Mouse (Mus musculus): ENCODE results near the gene Acat3.
"Not testable (repeated sequence)": the region's sequence is repeated elsewhere in the genome, so short reads cannot be mapped to it uniquely, and the experiment has no call there.

Acat3 gene

DNA sequence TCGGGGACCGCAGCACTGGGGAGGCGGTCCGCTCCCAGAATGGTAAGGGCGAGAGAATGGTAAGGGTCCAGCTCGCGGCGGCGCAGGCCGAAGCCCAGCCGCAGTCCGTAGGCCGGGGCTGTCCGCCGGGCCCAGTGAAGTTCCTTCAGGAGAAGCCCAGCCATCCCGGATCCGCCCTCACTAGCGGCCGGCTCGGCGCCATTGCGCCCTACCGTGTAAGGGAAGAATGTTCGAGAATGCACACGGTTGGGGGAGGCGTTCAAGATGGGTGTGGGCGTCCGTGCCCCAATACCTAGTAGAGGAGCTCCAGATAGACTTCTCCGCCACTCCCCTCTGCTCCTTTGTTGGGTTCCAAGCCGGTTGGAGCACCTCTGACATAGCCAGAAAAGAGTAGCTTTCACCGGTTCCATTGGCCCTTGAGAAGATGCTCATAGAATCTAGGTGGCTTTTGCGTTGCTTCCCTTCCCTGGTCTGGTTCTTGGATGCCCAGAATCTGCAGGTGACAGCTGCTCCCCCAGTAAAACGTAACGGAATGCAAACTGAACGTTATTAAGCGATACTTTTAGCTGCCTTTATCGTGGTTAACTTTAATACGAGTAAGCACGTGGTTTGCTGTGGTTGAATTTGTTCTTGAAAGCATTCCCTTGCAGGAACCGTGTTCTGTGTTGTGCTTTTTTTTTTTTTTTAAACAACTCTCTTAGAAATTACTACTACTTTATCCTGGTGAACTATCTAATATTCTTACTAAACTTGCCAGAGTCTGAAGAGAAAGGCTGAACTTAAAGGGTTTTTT, 23.6 kb downstream of the Acat3 start:
- peak; percentile 58 to 69 for DNase-seq (ENCODE audit: low spot score in 2 of 2)

DNA sequence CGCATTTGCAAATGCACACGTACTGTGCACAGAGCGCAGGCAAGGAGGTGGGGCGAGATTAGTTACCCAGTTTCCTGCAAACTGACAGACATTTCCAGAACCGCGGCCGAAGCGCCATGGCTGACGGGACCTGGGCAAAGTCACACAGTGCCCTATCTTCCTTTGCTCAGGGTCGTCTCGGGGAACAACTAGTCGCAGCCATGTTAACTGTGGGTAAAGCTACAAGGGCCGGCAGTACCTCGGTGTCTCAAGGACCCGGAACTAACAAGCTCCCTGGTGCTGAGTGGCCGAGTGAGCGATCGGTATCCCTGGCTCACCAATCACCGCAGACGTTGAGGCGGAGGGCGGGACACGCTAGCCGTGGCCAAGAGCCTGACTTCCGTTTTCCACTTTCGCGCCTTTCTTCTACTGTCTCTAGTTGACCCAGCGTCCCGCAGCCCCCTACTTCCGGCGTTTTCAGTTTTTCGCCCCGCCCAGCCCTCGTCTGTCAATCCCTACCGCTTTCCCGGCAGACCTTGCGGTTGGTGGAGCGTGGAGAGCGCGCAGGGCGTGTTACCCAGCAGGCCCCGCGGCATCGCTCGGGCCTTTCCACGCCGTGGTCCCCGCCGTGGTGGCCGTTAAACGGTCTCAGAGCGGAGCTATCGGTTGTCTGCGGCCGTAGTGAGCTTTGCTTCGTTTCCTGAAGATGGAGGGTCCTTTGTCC, 24.4 kb downstream of the Acat3 start, which contains the start of gene Mrpl18:
Mrpl18 (minus strand) TSS at position 465 of the 703 bp plus-strand sequence.
- DNase-seq (ENCODE audit: low spot score in 2 of 2), result peak; percentile 100

DNA sequence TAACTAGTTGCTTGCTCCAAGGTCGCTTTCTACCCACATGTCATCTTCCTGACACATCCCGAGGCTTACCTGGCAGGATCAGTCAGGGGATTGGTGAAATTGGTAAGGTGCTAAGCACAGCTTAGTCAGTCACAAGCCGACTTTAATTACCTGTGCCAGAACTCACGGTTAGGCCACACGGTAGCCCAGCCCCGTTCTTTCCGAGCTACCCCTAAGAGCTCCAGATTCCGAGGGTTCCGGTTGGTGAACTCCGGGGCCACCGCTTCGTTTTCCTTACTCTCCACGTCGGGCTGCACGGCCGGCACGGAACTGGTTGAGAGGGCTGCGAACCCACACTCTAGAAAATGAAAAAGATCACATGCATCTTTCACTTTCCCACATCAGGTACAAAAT, 24.9 kb downstream of the Acat3 start, which contains the start of gene Tcp1:
Tcp1 (plus strand) TSS at position 214 of the 393 bp plus-strand sequence.
- DNase-seq (ENCODE audit: low spot score in 2 of 2), result peak; percentile 46 to 47

DNA sequence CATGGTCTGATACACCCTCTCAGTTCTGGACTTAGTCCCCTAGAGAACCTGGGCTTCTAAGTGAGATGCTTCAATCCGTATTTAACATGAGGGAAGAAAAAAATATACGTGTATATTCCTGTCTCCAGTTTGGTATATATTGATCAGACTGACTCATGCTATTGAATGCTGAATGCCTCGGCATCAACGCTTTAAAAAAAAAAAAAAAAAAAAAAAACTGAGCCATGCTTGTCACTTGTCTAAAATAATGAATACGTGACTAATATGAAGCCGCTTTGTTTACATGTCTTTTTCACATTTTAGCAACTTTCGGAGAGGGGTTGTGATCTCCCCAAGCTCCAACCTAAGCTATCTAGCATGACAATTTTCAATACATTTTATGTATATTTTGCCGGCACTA, 30.0 kb downstream of the Acat3 start:
- DNase-seq (ENCODE audit: low spot score in 2 of 2), result no peak

DNA sequence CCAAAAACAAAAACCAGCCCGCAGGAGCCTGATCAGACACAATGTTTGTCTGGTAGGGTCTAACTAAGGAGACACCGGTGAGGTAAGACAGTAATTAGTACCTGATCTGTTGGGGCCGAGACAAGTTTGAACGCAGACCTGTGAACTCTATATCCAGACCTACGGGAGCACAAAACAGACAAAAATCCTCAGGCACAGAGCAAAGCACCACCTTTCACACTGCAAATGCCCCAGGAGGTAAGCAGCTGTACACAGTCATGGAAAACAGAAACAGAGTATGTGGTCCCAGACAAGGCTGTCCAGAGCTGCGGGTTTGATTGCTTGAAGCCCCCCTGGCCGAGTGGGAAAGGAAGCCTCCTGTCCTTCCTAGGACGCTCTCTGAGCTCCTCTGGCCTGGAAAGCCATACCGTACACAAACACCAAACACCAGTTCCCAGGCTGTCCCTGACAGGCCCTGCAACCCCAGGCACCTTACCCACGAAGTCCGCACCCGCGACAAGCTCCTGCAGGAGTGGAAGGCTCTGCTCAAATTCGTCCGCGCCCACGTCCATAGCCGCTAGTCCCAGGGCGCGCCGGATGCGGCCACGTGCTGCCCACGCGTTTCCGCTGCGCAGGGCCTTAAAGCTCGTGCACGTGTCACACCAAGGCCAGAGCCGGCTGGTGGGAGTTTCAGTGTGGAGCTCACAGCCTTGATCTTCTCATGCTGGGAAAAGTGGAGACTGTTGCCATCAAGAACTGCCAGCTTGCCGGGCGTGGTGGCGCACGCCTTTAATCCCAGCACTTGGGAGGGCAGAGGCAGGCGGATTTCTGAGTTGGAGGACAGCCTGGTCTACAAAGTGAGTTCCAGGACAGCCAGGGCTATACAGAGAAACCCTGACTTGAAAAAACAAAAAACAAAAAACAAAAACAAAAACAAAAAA, 30.8 kb downstream of the Acat3 start, which contains the start of gene Pnldc1:
Pnldc1 (minus strand) TSS at position 870 of the 920 bp plus-strand sequence.
- no peak for DNase-seq (ENCODE audit: low spot score in 2 of 2)

DNA sequence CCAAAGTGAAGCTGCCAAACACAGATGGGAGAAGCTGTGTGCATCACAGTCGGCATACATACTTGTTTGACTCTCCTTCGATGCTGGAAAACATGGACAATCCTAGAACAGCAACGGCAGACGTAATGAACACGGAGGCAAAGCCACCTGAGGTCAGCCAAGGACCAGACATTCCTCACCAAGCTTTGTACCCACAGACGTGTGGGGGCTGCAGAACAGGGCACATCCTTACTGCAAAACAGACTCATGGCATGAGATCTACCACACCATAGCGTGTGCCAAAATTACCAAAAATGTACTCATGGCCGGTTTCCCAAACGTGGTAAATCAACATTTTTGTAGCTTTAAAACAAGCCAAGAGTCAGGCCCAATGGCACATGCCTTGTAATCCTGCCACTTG, 34.0 kb downstream of the Acat3 start:
- DNase-seq (ENCODE audit: low spot score in 2 of 2), result no peak

DNA sequence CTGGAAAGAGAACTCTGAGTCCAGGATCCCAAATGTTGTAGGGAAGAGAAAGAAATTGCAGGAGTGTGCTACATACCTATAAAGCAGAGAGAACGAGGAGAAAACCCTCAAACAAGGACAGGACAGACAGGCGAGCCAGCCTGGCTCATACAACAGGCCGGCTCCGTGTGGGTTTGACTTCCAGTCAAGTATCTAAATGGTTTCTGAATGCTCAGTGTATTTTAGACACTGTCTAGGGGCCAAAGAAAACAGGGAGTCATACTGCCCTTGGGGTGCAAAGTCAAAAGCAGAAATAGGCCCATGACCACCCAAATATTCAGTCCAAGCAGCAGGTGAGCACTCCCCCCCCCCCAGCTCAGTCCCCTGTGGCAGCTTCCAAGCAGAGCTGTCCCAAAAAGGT, 34.6 kb downstream of the Acat3 start:
- no peak for DNase-seq (ENCODE audit: low spot score in 2 of 2)

DNA sequence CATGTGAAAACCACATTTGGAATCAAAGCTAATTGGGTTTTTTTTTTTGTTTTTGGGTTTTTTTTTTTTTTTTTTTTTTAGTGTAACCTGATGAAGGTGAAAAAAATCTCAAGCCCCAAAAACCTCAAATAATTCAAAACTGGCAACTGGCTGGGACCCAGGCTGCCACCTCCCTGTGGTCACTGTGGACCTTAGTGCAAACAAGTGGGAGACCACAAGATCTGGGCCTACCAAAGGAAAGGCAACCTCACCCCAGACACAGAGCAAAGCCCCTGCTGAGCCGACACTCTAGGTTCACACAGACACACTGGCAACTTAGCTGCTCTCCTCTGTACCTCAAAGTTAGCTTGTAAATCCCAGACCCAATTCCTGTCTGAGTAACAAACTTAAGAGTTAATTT, 36.1 kb downstream of the Acat3 start:
- DNase-seq (ENCODE audit: low spot score in 2 of 2), result no peak

DNA sequence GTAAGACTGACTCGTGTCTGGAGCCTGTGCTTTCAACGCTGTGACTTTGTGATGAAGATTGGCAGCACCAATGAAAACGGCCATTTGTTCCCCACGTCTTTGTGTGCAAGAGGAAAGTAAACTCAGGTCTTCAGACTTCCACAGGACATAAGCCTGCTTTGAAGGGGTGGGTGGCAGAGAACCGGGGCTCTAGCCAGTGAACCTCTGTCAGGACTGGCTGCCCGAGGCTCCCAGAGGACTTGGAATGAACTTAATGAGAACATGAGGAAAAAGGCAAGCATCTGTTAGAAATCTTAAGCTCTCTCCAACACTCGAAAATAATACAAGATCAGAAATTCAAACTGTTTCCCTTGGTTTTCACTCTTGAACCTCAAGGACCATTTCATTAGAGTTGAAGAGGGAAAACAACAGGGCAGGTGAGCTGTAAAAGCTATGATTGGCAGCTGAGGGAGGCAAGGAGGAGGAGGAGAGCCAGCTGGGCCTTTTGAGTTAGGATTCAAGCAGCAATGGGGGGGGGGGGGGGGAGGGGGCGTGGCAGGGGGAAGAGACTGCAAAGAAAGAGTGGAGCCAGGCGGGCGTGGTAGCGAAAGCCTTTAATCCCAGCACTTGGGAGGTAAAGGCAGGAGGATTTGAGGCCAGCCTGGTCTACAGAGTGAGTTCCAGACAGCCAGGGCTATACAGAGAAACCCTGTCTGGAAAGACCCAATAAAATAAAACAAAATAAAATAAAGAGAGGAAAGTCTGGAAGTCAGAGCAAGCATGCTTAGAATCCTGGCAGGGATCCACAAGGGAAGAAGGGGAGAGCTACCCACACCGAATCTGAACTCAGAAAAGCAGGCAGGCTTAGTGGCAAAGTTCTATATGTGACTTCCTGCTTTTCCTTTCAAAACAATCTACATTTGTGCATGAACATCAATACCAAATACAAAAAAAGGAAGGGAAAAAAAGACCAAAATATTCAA, 36.7 kb downstream of the Acat3 start:
- DNase-seq (ENCODE audit: low spot score in 2 of 2), result no peak

DNA sequence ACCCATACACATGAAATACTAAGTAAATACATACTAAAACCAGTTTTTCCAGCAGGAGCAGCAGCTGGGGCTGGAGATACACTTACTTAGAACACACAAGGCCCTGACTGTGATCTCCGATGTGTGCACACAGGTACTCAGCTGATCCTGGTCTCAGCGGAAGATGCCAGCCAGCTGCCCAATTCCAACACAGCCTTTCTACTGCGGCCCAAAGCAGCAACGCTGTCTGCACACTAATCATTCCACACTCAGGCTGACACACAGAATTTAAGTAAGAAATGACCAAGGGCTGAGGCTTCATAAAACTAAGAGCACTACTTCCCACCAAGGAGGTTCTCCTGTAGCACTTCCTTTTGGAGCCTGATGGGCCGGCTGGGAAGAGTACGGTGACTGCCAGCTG, 38.1 kb downstream of the Acat3 start:
- DNase-seq (ENCODE audit: low spot score in 2 of 2), result no peak

DNA sequence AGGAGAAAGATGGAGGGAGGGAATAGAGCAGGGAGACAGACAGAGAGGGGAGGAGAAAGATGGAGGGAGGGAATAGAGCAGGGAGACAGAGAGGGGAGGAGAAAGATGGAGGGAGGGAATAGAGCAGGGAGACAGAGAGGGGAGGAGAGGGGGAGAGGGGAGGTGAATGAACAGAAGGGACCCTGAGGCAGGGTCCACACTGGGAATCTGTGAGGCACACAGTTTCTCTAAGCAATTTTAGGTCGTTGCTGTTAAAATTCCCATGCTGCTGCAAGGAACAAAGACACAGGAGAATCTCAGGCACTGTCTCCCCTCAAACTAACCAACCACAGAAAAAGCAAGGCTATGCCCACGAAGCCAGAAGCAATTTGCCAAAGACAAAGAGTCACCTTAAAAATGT, 41.8 kb downstream of the Acat3 start:
- not testable (repeated sequence) for DNase-seq (ENCODE audit: low spot score in 2 of 2)

DNA sequence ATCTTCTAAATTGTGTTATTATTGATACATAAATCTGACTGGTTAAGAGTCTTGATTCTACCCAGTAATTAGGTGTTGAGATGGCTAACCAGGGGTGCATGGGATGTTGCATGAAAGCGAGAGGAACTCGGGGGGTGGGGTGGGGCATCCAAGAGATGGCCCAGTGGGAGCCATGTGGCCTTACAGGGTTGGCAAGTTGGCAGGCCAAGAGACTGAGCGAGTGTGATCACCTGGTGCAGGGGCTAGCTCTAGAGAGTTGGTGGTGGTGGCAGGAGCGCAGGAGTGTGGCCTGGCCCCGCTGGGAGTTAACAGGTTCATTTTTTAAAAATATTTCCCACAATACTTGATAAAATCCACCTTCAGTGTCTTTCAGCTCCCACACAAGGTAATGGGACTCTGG, 42.7 kb downstream of the Acat3 start:
- no peak for DNase-seq (ENCODE audit: low spot score in 2 of 2)

DNA sequence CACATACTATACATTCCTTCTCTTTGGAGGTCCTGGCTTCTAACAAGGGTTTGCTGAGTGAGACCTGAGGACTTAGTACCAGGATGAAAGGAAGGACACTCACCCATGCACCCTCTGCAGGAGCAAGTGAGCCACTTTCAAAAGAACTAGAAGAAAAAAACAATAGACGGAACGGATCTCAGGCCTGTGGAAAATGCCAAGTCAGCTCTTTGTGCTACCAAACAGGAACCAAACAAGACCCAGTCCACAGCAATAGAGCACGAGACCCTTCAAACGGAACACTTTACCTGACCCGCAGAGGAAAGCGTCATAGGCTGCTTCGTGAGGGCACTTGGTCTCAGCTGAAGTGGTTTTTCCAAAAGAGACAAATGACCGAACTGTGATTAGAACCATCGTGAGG, 48.4 kb downstream of the Acat3 start:
- DNase-seq (ENCODE audit: low spot score in 2 of 2), result no peak

DNA sequence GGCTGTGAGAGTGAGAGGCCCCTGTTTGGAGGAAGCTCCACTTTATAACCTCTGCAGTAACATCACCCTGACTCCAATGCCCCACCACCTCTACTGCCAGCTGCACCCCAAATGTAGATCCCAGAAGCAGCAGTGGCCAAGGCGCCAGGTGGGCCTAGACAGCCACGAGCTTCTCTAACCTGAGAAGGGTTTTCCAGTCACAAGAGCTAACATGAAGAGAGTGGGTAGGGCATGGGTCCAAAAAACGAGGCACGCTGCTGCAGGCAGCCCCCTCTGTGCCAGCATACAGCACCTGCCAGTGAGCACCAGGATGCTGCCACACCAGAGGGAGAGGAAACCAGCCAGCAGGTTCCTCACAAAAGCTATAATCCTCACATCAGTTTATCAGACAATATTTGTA, 49.3 kb downstream of the Acat3 start:
- no peak for DNase-seq (ENCODE audit: low spot score in 2 of 2)

DNA sequence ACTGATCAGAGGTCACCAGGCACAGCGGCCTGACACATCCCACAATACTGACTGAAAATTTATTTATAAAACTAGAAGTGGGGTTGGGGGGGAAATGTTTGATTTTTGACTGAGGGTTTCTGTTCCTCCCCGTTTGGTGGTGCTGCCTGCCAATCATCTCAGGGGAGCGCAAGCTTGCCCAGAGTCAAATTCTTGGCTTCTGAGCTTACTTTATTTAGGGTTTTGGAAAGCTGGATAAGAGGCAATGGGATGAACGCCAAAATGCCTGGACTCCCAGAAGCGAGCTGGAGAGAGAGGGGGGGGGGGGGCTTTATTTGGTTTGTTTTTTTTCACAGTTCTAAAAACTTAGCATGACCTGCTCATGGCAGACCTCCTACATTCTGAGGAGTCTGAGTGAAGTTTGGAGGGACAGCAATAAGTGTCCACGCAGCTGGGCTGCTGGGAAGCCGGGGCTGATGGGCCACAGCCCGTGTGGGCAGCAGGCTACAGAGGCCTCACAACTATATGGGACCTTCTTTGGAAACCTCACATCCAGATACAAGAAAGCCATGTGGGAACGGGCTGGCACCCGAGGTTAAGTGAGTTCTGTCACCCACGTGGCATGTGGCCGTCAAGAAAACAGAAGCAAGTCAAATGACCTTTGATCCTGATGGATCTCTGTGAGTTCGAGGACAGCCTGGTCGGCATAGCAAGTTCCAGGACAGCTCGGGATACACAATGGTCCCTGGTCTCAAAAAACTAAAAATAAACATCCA, 53.2 kb downstream of the Acat3 start:
- DNase-seq (ENCODE audit: low spot score in 2 of 2), result no peak

DNA sequence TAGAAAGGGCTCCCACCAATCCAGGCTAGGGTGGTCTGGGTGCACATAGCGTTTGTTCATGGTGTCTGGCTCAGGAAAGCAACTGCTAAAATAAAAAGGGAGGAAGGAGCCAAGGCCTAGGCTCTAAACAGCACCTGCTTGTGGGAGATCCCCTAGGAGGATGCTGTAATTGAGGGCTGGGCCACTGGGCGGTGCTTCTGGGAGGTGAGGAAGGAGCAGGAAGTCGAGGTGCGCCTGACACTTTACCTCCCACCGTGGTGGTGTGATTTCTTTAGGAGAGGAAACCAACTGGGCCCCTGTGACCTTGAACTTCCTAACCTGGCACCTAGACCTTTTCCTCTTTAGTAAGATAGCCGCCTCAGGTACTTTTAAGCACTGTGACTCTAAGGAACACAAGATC, 53.8 kb downstream of the Acat3 start:
- DNase-seq (ENCODE audit: low spot score in 2 of 2), result no peak

DNA sequence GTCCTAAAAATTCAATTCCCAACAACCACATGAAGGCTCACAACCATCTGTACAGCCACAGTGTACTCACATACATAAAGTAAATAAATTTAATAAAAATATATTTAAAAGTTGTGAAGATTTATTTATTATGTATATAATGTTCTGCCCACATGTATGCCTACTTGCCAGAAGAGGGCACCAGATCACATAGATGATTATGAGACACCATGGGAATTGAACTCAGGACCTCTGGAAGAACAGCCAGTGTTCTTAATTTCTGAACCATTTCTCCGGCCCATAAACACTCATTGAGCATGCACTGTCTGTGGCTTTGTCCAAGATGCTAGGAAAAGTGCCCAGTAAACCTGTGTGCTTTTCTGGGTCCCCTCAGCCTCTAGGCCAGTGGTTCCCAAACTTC, 59.2 kb downstream of the Acat3 start:
- no peak for DNase-seq (ENCODE audit: low spot score in 2 of 2)

DNA sequence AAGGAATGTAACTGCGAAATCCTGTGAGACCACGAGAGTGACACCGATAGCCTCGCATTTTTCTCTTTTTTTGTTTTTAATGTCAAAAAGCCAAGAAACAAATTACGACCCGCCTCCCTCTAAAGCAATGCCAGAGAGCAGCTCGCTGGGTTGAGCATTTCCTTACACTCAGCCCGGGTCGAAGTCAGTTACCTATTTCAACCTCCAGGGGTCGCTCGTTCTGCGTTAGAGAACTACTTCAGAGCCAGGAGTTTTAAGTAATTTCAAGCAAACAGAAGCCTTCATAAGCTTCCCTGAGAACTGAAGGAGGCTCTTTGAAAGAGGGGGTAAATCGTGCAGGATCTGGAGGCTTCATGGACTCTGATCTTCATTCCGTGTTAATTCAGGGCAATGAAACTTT, 60.2 kb downstream of the Acat3 start:
- DNase-seq (ENCODE audit: low spot score in 2 of 2), result peak; percentile 89 to 90

DNA sequence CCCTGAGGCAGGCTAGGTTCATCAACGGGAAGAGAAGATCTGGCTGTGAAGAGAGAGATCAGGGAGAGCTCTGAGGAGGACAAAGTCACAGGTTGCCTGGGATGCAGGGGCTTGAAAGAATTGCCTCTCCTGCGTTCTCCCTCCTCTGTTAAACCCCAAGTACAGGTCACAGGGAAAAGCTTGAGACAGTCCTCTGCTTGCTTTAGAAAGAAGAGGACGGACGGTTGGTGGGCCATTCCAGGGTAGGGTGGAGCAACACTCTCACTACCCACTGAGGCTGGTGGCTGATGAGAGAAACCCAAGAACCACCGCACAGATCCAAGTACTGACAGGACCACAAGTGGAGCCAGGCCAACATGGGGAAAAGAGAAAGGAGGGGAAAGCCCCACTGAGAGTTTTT, 64.7 kb downstream of the Acat3 start, which contains the start of gene Mrgprh:
Mrgprh (plus strand) TSS at position 301 of the 400 bp plus-strand sequence.
- DNase-seq (ENCODE audit: low spot score in 2 of 2), result no peak

All from right cerebral cortex, postnatal 10 days (tissue).